Mouse (Mus musculus): ENCODE measurements at regions not wholly inside any gene's neighbourhood (a gene's known extent, or its start where the extent isn't known, plus 50 kb on each side); places are given as distances from the start of the nearest gene placed in this dataset.

DNA sequence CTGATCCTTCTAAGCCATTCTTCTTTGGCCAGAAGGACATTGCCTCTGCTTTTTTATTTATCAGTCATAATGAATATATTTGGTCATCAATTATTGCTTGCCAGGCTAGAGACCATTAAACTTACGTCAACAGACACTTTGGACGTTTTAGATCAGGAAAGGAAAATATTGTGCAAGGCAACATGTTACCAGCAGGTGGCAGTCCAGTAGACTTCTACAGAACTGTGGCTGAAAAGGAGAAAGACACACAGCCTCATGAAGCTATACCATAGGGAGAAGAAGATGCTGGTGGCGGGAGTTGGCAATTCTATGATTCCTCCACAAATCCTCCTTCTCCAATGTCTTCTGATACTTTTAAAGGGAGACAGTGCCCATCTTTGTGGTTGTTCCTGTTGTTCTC lies 471.7 kb downstream of the Kcnj2 start:
- Histone ChIP-seq H3K9me3 (ENCODE audit: control insufficient read depth, low read length) (no peaks in the 10 kb centered on the region), H3K4me1 (ENCODE audit: control insufficient read depth, insufficient read depth, low read length) (peaks cover 8% of the 10 kb centered on the region; the same call in 1 of the 2 replicates), H3K36me3 (ENCODE audit: control insufficient read depth, insufficient read depth, low read length) (no peaks in the 10 kb centered on the region), H3K4me3 (replicated peaks; ENCODE audit: low read length) (no peak overlapping the region), H3K27me3 (ENCODE audit: control insufficient read depth, insufficient read depth, low read length) (no peaks in the 10 kb centered on the region; the same call in 1 of the 2 replicates), H3K4me2 (replicated peaks; ENCODE audit: low read depth, low read length, severe bottlenecking) (no peak overlapping the region), H3K27ac (replicated peaks; ENCODE audit: low read depth, low read length) (no peak overlapping the region), H3K9ac (ENCODE audit: low read depth, low read length, severe bottlenecking) (no peak overlapping the region)
- no peak for TF ChIP-seq POLR2A (IDR thresholded peaks at IDR 0.05; ENCODE audit: borderline replicate concordance, extremely low read depth, insufficient read depth, insufficient read length)
- WGBS: 18% methylated on average over 3 of the region's 3 CpGs
- peak; percentile 81 for DNase-seq (ENCODE audit: low spot score)
- no peak for ATAC-seq (ENCODE audit: low FRiP score, low read depth)

DNA sequence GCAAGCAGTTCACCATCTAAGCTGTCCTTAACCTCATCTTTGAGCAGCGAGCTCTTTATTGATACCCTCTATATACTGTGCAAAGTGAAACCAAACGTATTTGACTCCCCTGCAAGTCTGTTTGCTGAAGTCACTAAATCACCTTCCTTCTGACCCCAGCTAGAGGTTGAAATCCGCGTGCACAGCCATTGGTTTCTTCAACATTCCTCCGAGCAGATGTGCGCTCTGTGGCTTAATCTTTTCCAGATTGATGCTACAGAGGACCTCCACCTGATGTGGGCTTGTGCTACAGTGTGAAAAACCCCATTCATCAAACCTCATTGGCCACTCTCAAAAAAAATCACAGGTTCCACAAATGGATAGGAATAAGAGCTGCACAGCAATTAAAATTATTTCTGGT lies 474.0 kb downstream of the Kcnj2 start:
- peaks cover 8% of the 10 kb centered on the region; the same call in 1 of the 2 replicates for H3K4me1 ChIP-seq (ENCODE audit: control insufficient read depth, insufficient read depth, low read length)
- no peak overlapping the region for H3K27ac ChIP-seq (replicated peaks; ENCODE audit: low read depth, low read length)
- no peak for TF ChIP-seq POLR2A (IDR thresholded peaks at IDR 0.05; ENCODE audit: borderline replicate concordance, extremely low read depth, insufficient read depth, insufficient read length)
- no peak overlapping the region for H3K4me3 ChIP-seq (replicated peaks; ENCODE audit: low read length)
- H3K9ac ChIP-seq (ENCODE audit: low read depth, low read length, severe bottlenecking): no peak overlapping the region
- H3K36me3 ChIP-seq (ENCODE audit: control insufficient read depth, insufficient read depth, low read length): no peaks in the 10 kb centered on the region
- no peaks in the 10 kb centered on the region for H3K27me3 ChIP-seq (ENCODE audit: control insufficient read depth, insufficient read depth, low read length)
- H3K9me3 ChIP-seq (ENCODE audit: control insufficient read depth, low read length): no peaks in the 10 kb centered on the region
- no peak for DNase-seq (ENCODE audit: low spot score)
- 31% methylated on average over 6 of the region's 6 CpGs for WGBS
- H3K4me2 ChIP-seq (replicated peaks; ENCODE audit: low read depth, low read length, severe bottlenecking): no peak overlapping the region
- ATAC-seq (ENCODE audit: low FRiP score, low read depth): no peak

- H3K4me1 ChIP-seq (ENCODE audit: control insufficient read depth, insufficient read depth, low read length): peaks cover 3% of the 10 kb centered on the region; the same call in 1 of the 2 replicates
- DNase-seq (ENCODE audit: low spot score) (peak; percentile 44), ATAC-seq (ENCODE audit: low FRiP score, low read depth) (no peak)
- WGBS: 54% methylated on average over 4 of the region's 4 CpGs
- no peak overlapping the region for H3K9ac ChIP-seq (ENCODE audit: low read depth, low read length, severe bottlenecking)
- H3K4me3 ChIP-seq (replicated peaks; ENCODE audit: low read length): no peak overlapping the region
- no peak overlapping the region for H3K27ac ChIP-seq (replicated peaks; ENCODE audit: low read depth, low read length)
- no peaks in the 10 kb centered on the region for H3K9me3 ChIP-seq (ENCODE audit: control insufficient read depth, low read length)
- no peaks in the 10 kb centered on the region for H3K27me3 ChIP-seq (ENCODE audit: control insufficient read depth, insufficient read depth, low read length)
- TF ChIP-seq POLR2A (IDR thresholded peaks at IDR 0.05; ENCODE audit: borderline replicate concordance, extremely low read depth, insufficient read depth, insufficient read length): no peak
- H3K36me3 ChIP-seq (ENCODE audit: control insufficient read depth, insufficient read depth, low read length): no peaks in the 10 kb centered on the region
- no peak overlapping the region for H3K4me2 ChIP-seq (replicated peaks; ENCODE audit: low read depth, low read length, severe bottlenecking)
These were observed 479.3 kb downstream of the Kcnj2 start for GRCm38 (mm10) chr11:111545291-111545690.

- Histone ChIP-seq H3K4me1 (ENCODE audit: control insufficient read depth, insufficient read depth, low read length) (no peaks in the 10 kb centered on the region), H3K27me3 (ENCODE audit: control insufficient read depth, insufficient read depth, low read length) (no peaks in the 10 kb centered on the region), H3K36me3 (ENCODE audit: control insufficient read depth, insufficient read depth, low read length) (no peaks in the 10 kb centered on the region), H3K9ac (ENCODE audit: low read depth, low read length, severe bottlenecking) (no peak overlapping the region), H3K4me2 (replicated peaks; ENCODE audit: low read depth, low read length, severe bottlenecking) (no peak overlapping the region), H3K4me3 (replicated peaks; ENCODE audit: low read length) (no peak overlapping the region), H3K27ac (replicated peaks; ENCODE audit: low read depth, low read length) (no peak overlapping the region), H3K9me3 (ENCODE audit: control insufficient read depth, low read length) (no peaks in the 10 kb centered on the region)
- TF ChIP-seq POLR2A (IDR thresholded peaks at IDR 0.05; ENCODE audit: borderline replicate concordance, extremely low read depth, insufficient read depth, insufficient read length): no peak
- ATAC-seq (ENCODE audit: low FRiP score, low read depth) (no peak), DNase-seq (ENCODE audit: low spot score) (no peak)
These were observed 489.2 kb downstream of the Kcnj2 start for GRCm38 (mm10) chr11:111555131-111555530.

GRCm38 (mm10) chr11:111555615-111556014 lies 489.7 kb downstream of the Kcnj2 start:
- H3K4me2 ChIP-seq (replicated peaks; ENCODE audit: low read depth, low read length, severe bottlenecking): no peak overlapping the region
- H3K9me3 ChIP-seq (ENCODE audit: control insufficient read depth, low read length): no peaks in the 10 kb centered on the region
- H3K9ac ChIP-seq (ENCODE audit: low read depth, low read length, severe bottlenecking): no peak overlapping the region
- H3K4me1 ChIP-seq (ENCODE audit: control insufficient read depth, insufficient read depth, low read length): no peaks in the 10 kb centered on the region
- no peak for TF ChIP-seq POLR2A (IDR thresholded peaks at IDR 0.05; ENCODE audit: borderline replicate concordance, extremely low read depth, insufficient read depth, insufficient read length)
- ATAC-seq (ENCODE audit: low FRiP score, low read depth): no peak
- H3K27me3 ChIP-seq (ENCODE audit: control insufficient read depth, insufficient read depth, low read length): no peaks in the 10 kb centered on the region
- 84% methylated on average over 6 of the region's 6 CpGs for WGBS
- no peak overlapping the region for H3K27ac ChIP-seq (replicated peaks; ENCODE audit: low read depth, low read length)
- DNase-seq (ENCODE audit: low spot score): no peak
- no peak overlapping the region for H3K4me3 ChIP-seq (replicated peaks; ENCODE audit: low read length)
- no peaks in the 10 kb centered on the region for H3K36me3 ChIP-seq (ENCODE audit: control insufficient read depth, insufficient read depth, low read length)

Measured in limb, embryonic 14.5 days (tissue).